Mouse (Mus musculus) fibroblast of lung, adult 2 months (primary cell): ENCODE measurements at regions not wholly inside any gene's neighbourhood (a gene's known extent, or its start where the extent isn't known, plus 50 kb on each side); places are given as distances from the start of the nearest gene placed in this dataset.

Experiments
- DNase-seq: peaks from one replicate; pipeline ENCODE4 v3.0.0-alpha.2; 2011; ENCODE audit warnings: low read depth

DNA sequence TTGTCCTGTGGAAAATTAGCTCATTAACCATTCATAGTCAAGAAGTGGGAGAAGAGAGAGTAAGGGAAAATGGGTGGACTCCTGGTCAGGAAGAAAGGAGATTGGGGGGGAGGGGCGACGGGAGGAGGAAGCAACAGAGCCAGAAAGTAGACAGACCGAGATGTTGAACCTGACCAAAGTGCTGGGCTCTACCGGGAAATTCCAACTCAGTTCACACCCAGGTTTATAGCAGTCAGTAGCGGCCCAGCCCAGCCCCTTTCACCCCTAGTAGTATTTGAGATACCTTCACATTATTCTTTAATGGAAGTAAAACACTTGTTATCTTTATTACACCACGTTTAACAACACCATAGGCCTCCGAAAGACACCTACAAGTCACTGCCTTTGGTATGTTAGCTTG lies 158.2 kb downstream of the Hibadh start:
- no peak for DNase-seq

DNA sequence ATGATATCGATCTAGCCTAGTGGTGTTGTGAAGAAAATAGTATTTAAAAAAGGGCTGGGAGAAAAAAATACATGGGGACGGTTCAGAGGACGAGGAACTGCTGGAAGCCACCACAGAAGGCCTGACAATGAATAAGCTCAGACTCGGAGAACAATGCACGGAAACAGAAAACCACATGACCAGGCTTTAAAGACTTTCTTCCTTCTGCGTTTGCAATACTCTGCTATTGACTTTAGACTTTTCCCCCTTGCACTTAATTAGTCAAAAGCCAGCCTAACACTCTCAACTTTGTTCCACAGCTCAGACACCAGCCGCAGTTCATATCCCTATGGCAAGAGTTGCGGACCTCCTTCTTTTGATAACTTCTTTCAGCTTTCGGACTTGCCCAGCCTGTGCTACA lies 154.0 kb downstream of the Hibadh start:
- DNase-seq = no peak

DNA sequence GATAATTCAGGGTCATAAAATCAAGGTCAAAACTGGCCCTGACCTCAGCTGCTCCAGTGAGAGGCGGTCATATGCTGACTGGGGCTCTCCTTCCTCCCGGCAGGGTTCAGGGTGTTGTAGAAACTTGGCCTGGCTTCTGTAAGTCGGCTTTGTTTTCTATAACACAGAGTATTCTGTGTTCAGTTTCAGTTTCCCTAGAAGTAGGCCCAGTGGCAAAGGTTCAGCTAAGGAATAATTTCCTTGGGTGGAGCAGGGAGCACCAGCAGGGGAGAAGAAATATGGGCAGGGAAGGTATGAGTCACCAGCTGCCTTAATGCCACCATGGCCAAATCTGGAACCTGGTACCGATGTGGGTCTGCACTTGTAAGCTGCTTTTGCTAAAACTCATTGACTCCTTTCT lies 153.5 kb downstream of the Hibadh start:
- peak; percentile 10 for DNase-seq

DNA sequence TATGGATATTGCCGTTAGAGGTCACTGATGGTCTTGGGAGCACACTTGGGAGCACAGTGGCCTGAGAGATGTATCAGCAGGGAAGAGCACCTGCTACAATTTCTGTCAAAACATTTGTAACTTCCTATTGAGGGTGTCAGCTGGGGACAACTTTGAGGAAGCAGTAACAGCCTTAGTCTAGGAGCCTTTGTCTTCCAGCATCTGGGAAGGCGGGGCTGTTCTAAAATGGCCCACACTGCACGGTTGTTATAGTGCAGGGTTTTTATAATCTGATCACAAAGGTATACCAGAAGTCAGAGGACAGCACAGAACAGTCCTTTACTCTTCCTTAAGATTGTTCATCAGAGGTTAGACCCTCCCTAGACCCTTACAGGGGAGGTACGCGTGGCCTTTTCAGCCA lies 152.3 kb downstream of the Hibadh start:
- DNase-seq = no peak

DNA sequence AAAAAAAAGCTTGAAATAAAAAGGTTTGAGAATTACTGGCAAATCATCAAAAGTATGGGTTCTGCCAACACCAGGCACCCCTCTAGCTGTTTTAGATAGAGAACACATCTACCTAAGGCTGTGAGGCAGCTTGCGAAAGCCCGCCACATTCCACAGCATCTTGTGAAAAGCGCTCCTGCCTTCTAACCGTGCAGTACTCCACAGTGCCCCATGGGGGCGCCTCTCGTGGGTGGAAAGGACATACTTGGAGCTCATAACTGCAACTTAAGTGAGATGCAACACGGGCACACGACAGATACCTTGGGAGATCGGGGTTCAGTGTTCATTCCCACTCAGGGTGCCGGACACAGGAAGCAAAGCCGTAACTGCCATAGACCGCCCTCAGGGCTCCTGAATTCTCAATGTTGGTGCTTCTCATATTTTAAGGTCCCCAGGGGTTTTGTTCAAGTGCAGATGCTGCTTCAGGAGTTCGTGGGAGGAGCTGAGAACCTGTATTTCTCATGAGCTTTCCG lies 149.9 kb downstream of the Hibadh start:
- no peak for DNase-seq

DNA sequence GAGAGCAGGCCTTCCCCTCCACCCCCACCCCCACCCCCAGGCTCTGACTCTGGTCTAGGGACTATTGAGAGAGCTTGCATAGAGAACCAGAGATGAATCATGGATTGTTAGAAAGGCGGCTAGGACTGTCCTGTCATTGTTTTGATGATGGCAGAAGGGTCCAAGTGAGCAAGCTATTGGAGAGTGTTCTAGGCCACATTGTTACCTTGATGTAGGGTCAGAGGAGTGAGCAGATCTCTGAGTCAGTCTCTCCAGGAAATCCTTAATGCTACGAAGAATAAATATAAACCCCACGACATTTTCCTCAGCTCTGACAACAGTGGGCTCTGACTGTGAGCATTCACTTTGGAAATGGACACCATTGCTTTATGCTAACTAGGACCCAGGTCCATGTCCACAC lies 144.9 kb downstream of the Hibadh start:
- DNase-seq = no peak

DNA sequence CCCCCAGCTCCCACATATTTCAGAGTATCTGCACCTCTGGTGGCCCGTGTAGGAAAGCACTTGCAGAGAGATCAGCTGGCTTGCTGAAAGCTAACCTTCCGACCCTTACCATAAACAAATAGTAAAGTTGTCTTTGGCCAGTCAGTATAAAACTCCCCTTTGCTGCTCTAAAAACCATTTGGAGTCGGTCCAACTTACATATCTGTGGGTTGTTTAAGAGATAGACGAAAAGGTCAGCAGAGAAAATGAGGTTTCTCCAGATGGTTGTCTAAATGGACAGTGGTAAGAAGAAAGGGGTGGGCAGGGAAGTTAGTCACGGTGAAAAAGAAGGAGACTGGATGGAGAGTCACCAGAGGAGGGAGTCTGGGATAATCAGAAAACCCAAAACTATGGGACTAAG lies 144.3 kb downstream of the Hibadh start:
- DNase-seq = no peak
